Mouse (Mus musculus): Measurements from ENCODE around the gene Ppp1r18. TPM values are rescaled to one million over a fixed set of nuclear protein-coding genes. Genes with fewer than 3 reads are reported as not detected.
"Not testable (repeated sequence)": the region's sequence is repeated elsewhere in the genome, so short reads cannot be mapped to it uniquely, and the experiment has no call there.

Ppp1r18 gene
- total RNA-seq, 2 experiments from 2014 or later, result 4.8 to 8.0 TPM

GRCm38 (mm10) chr17:35836991-35837422 lies 28.4 kb upstream of the Ppp1r18 start:
- DNase-seq, result peak; percentile 88

GRCm38 (mm10) chr17:35837487-35837886 lies 27.9 kb upstream of the Ppp1r18 start:
- DNase-seq, result no peak

GRCm38 (mm10) chr17:35838122-35838544 lies 27.3 kb upstream of the Ppp1r18 start, which contains the start of gene Tubb5:
Gene Tubb5, minus strand, starts transcription at chr17:35838306.
- DNase-seq, result peak; percentile 97

- no peak for DNase-seq
Measured at GRCm38 (mm10) chr17:35838570-35838969, 26.8 kb upstream of the Ppp1r18 start.

GRCm38 (mm10) chr17:35839002-35839401 lies 26.4 kb upstream of the Ppp1r18 start:
- DNase-seq, result not testable (repeated sequence)

GRCm38 (mm10) chr17:35840561-35840960 lies 24.8 kb upstream of the Ppp1r18 start:
- DNase-seq, result no peak

- peak; percentile 99 for DNase-seq
Measured at GRCm38 (mm10) chr17:35841076-35841950, 24.1 kb upstream of the Ppp1r18 start, which contains the start of gene Mdc1. Gene Mdc1, plus strand, starts transcription at chr17:35841515.

GRCm38 (mm10) chr17:35842006-35842405 lies 23.4 kb upstream of the Ppp1r18 start:
- no peak for DNase-seq

GRCm38 (mm10) chr17:35843514-35843913 lies 21.9 kb upstream of the Ppp1r18 start:
- DNase-seq, result no peak

- no peak for DNase-seq
Measured at GRCm38 (mm10) chr17:35848112-35848511, 17.3 kb upstream of the Ppp1r18 start.

- no peak for DNase-seq
Measured at GRCm38 (mm10) chr17:35850974-35851373, 14.4 kb upstream of the Ppp1r18 start.

GRCm38 (mm10) chr17:35859371-35859770 lies 6.0 kb upstream of the Ppp1r18 start:
- DNase-seq, result no peak

GRCm38 (mm10) chr17:35859835-35860234 lies 5.6 kb upstream of the Ppp1r18 start:
- no peak for DNase-seq

- DNase-seq, result no peak
Measured at GRCm38 (mm10) chr17:35860831-35861197, 4.6 kb upstream of the Ppp1r18 start.

GRCm38 (mm10) chr17:35861198-35861857 lies 4.1 kb upstream of the Ppp1r18 start, which contains the start of gene Nrm:
Gene Nrm, plus strand, starts transcription at chr17:35861318.
- peak; percentile 88 for DNase-seq

GRCm38 (mm10) chr17:35864832-35865353 lies 500 bp upstream of the Ppp1r18 start:
- DNase-seq, result no peak

GRCm38 (mm10) chr17:35866281-35866831 lies 963 bp downstream of the Ppp1r18 start:
- DNase-seq, result peak; percentile 83

GRCm38 (mm10) chr17:35866911-35867890 lies 1.8 kb downstream of the Ppp1r18 start:
- DNase-seq, result no peak

- peak; percentile 62 for DNase-seq
Measured at GRCm38 (mm10) chr17:35868165-35868820, 2.9 kb downstream of the Ppp1r18 start.

- DNase-seq, result no peak
Measured at GRCm38 (mm10) chr17:35868961-35869345, 3.6 kb downstream of the Ppp1r18 start.

Data from gastrocnemius, postnatal 25 days (tissue).